Mouse (Mus musculus) lung, embryonic 14.5 days (tissue): ENCODE measurements around the gene Rbpms2. TPM values are rescaled to one million over a fixed set of nuclear protein-coding genes. Genes with fewer than 3 reads are reported as not detected.

Experiments
- ATAC-seq: fragments of 200-750 bp; cut with Nextera tagmentation; 2 replicates; pipeline ENCODE4 v1.8.0; 2017; ENCODE audit warnings: mild to moderate bottlenecking, moderate TSS enrichment, moderate library complexity; ENCODE audit not compliant: insufficient read depth
- DNase-seq: peaks from one replicate; pipeline ENCODE4 v3.0.0-alpha.2; 2015
- H3K27ac ChIP-seq: fragments of 300-500 bp; sonication (generic); 2 replicates; pipeline ENCODE4 v1.5.1; 2014; ENCODE audit warnings: low read depth, mild to moderate bottlenecking, moderate library complexity
- H3K27me3 ChIP-seq: fragments of 300-500 bp; sonication (generic); 2 replicates; pipeline ENCODE4 v1.6.1; 2014; ENCODE audit warnings: low read length, control low read depth; ENCODE audit not compliant: insufficient read depth
- H3K36me3 ChIP-seq: fragments of 300-500 bp; sonication (generic); 2 replicates; pipeline ENCODE4 v1.6.1; 2014; ENCODE audit warnings: control low read depth; ENCODE audit not compliant: insufficient read depth
- H3K4me1 ChIP-seq: fragments of 300-500 bp; sonication (generic); 2 replicates; pipeline ENCODE4 v1.6.1; 2014; ENCODE audit warnings: antibody characterized with exemption, control low read depth; ENCODE audit not compliant: insufficient read depth
- H3K4me2 ChIP-seq: fragments of 300-500 bp; sonication (generic); 2 replicates; pipeline ENCODE4 v1.6.1; 2014; ENCODE audit warnings: mild to moderate bottlenecking
- H3K4me3 ChIP-seq: fragments of 300-500 bp; sonication (generic); 2 replicates; pipeline ENCODE4 v1.5.1; 2014; ENCODE audit warnings: low read depth, low read length
- H3K9ac ChIP-seq: fragments of 300-500 bp; sonication (generic); 2 replicates; pipeline ENCODE4 v1.6.1; 2014
- H3K9me3 ChIP-seq: fragments of 300-500 bp; sonication (generic); 2 replicates; pipeline ENCODE4 v1.6.1; 2016; ENCODE audit warnings: low read depth, low read length, control low read depth
- CTCF ChIP-seq: IDR thresholded peaks from 2 replicates; pipeline ENCODE4 v1.5.1; 2016; ENCODE audit warnings: antibody characterized with exemption, low read depth
- WGBS: fragments of 180-500 bp; shearing (Covaris S2); extraction: QIAGEN DNeasy Blood & Tissue Kit; methylation state at CpG from one replicate; pipeline ENCODE4 v1.1.7; 2014; 5-methylcytosine and 5-hydroxymethylcytosine counted together
- polyA plus RNA-seq: library from polyadenylated mRNA; unstranded; fragments of >200 nt; fragmentation: Nextera tagmentation; extraction: Ambion mirVana; gene quantifications from 2 replicates; pipeline ENCODE4 v1.2.1, GENCODE M21; 2014

Gene Rbpms2
- polyA plus RNA-seq, 1 experiment from 2014 or later, result 20.3 TPM

DNA sequence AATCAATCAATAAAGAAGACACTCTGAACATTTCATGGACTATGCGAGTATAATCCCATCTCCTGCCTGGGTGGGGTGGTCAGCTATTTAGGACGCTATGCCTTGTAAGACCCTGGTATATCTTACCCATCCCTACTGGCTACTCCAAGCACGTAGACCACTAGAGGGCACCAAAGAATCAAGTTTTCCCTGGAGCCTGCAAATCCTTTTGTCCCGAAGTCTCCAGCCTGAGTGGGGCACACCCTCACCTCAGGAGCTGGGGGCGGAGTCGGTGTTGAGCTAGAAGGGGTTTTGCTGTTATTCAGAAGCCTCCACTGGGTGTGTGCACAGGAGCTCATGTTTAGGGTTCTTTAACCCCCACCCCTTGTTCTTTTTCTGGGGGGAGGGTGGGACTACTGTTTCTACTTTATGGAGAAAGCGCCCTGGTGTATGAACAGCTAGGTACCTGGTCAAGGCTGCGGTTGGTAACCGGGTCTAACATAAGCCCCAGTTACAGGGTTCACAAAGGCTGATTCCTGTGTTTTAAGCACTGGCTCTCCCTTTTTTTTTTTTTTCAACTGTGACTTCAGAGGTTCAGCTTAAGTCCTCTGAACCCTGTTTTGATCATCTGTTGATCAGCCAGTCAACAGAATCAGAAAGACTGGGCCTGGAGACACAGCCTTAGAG is 23.8 kb upstream of the Rbpms2 start:
- H3K4me1 ChIP-seq, result no peaks in the 10 kb centered on the region
- no peak overlapping the region for H3K9ac ChIP-seq
- H3K27me3 ChIP-seq, result no peaks in the 10 kb centered on the region
- peak overlapping the region; percentile 46 for H3K4me2 ChIP-seq
- peak overlapping the region; percentile 2; the same call in 1 of the 2 replicates for H3K4me3 ChIP-seq
- WGBS, result 9% methylated on average over 9 of the region's 9 CpGs
- ATAC-seq (peak; percentile 81), DNase-seq (peak; percentile 98)
- H3K27ac ChIP-seq, result peak overlapping the region; percentile 1; the same call in 1 of the 2 replicates
- H3K9me3 ChIP-seq, result no peaks in the 10 kb centered on the region
- no peaks in the 10 kb centered on the region for H3K36me3 ChIP-seq
- peak; percentile 90 for TF ChIP-seq CTCF

DNA sequence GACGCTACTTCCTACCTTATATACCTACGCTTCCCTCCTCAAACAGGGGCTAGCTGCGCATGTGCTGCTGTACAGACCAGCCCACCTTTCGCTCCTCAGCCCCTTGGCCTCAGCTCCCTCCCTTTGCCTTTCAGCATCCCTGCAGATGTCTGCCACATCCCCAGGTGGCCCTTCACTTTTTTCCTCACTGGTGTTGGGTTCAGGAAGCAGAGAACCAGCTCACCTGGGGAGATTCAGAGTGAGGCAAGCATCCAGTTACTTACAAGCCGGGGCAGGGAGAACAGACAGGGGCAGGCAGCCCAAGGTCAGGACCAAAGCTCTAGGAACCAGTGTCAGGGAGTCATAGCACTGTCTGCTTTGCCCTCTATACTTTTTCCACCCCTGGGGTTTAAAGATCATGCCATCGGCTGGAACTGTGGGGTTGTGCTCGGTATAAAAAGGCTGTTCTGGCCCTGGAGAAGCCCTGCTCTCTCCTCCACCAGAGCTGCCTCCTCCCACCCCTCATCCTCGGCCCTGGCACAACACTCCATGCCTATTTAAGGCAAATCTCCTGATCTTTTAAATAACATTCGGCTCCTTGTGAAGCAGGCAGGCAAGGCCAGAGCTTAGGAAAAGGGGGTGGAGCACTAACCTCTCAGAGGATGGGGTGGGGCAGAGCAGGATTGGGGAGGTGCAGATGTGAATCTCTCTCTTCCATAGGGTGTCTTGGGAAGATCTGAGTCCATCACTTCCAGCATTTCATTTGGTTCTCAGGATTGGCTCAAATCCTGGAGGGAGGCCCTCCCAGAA is 22.9 kb upstream of the Rbpms2 start:
- no peak overlapping the region for H3K4me3 ChIP-seq
- ATAC-seq (peak; percentile 39; the same call in 1 of the 2 replicates), DNase-seq (no peak)
- TF ChIP-seq CTCF, result no peak
- H3K27ac ChIP-seq, result peak overlapping the region; percentile 1; the same call in 1 of the 2 replicates
- H3K27me3 ChIP-seq, result no peaks in the 10 kb centered on the region
- no peaks in the 10 kb centered on the region for H3K4me1 ChIP-seq
- 40% methylated on average over 9 of the region's 9 CpGs for WGBS
- no peaks in the 10 kb centered on the region for H3K9me3 ChIP-seq
- no peaks in the 10 kb centered on the region for H3K36me3 ChIP-seq
- H3K4me2 ChIP-seq, result no peak overlapping the region
- H3K9ac ChIP-seq, result no peak overlapping the region

DNA sequence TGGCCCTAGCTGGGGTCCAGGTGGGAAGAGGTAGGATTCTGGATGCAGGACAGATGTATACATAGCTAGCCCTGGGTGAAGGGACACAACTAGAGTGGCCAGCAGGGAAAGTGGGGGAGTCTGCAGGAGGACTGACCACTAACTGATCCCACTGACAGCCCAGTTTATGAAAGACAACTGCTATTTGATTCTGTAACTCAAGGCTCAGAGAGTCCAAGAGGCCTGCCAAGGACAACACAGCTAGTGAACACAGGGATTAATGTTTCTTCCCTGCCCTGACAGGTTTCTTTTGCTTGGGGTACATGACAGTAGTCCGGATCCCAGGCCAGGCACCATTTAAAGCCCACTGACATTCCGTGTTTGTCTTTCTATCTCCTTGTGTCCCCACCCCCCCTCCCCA is 22.3 kb upstream of the Rbpms2 start:
- ATAC-seq, result no peak
- Histone ChIP-seq H3K36me3 (no peaks in the 10 kb centered on the region), H3K4me1 (no peaks in the 10 kb centered on the region), H3K9ac (no peak overlapping the region), H3K4me2 (no peak overlapping the region), H3K27me3 (no peaks in the 10 kb centered on the region), H3K9me3 (no peaks in the 10 kb centered on the region), H3K4me3 (no peak overlapping the region), H3K27ac (0 out of 2 replicates have a peak overlapping the region, but pooled peaks have one; percentile 13)
- TF ChIP-seq CTCF, result no peak
- WGBS, result 40% methylated on average over 2 of the region's 2 CpGs
- DNase-seq, result no peak

DNA sequence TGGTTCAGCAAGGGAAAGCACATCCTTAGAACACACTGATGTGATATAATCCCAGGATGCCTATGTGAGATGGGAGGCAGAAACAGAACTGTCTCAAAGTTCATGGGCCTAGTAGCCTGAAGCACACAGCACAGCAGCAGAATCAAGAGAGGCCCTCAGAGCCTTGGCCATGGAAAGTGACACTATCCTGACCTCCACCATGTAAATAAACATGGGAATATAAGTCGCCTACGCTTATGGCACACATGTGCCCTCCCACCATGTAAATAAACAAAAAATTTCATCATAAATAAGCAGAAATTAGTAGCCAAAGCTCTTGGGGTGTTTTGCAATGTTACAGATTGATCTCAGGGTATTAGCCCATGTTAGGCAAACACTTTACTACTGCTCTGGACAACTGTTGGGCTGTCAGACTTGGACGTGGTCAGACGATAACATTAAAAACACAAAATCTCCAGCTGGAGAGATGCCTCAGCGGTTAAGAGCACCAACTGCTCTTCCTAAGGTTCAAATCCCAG is 17.4 kb upstream of the Rbpms2 start:
- Histone ChIP-seq H3K36me3 (no peaks in the 10 kb centered on the region), H3K27ac (no peak overlapping the region), H3K4me1 (no peaks in the 10 kb centered on the region), H3K4me2 (no peak overlapping the region), H3K9ac (no peak overlapping the region), H3K4me3 (no peak overlapping the region), H3K9me3 (no peaks in the 10 kb centered on the region), H3K27me3 (no peaks in the 10 kb centered on the region)
- DNase-seq (no peak), ATAC-seq (no peak)
- TF ChIP-seq CTCF, result no peak
- WGBS, result 48% methylated on average over 5 of the region's 5 CpGs

DNA sequence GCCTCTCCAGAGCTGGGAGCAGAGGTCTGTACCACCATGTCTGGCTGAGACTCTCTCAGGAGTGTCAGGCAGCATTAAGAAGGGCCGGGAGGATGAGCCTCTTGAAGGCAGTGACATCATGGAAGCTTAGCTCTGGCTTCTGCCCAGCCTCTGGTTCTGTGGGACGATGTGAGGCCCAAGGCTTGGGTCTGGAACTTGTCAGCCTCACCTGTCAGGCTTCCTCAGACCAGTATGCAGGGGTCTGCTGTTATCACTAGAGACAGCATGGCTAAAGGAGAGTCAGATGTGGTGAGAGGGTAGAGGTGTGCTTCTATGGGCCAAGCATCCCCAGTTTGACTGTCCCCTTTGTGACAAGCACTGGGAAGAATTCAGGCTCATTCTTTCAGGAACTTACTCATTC is 16.4 kb upstream of the Rbpms2 start:
- TF ChIP-seq CTCF, result no peak
- no peaks in the 10 kb centered on the region for H3K4me1 ChIP-seq
- no peak overlapping the region for H3K27ac ChIP-seq
- DNase-seq, result peak; percentile 31
- WGBS, result 22% methylated on average over 2 of the region's 2 CpGs
- no peak overlapping the region for H3K4me2 ChIP-seq
- no peak for ATAC-seq
- no peak overlapping the region for H3K9ac ChIP-seq
- no peaks in the 10 kb centered on the region for H3K9me3 ChIP-seq
- H3K36me3 ChIP-seq, result no peaks in the 10 kb centered on the region
- H3K4me3 ChIP-seq, result no peak overlapping the region
- no peaks in the 10 kb centered on the region for H3K27me3 ChIP-seq

DNA sequence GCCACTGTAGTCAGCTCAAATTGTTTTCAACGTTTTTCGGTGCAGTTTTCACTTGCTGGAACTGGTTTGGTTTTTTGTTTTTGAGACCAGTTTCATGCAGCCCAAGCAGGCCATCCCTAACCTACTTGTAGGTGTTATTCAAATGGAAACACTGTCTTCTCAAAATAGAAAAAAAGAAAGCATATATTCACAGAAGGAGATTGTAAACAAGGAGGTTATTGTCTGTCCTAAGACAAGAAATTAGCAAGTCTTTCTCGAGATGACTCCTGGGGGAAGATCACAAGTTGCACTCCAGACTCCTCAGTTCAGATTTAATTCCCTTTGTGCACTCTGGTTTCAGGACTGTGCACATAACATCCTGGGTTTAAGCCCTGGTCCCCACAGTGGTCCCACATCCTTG is 10.1 kb upstream of the Rbpms2 start:
- Histone ChIP-seq H3K4me1 (no peaks in the 10 kb centered on the region), H3K27ac (no peak overlapping the region), H3K9ac (no peak overlapping the region), H3K36me3 (no peaks in the 10 kb centered on the region), H3K9me3 (no peaks in the 10 kb centered on the region), H3K4me2 (no peak overlapping the region), H3K27me3 (no peaks in the 10 kb centered on the region), H3K4me3 (no peak overlapping the region)
- WGBS, result 59% methylated on average over 3 of the region's 3 CpGs
- TF ChIP-seq CTCF, result no peak
- ATAC-seq, result no peak
- no peak for DNase-seq

DNA sequence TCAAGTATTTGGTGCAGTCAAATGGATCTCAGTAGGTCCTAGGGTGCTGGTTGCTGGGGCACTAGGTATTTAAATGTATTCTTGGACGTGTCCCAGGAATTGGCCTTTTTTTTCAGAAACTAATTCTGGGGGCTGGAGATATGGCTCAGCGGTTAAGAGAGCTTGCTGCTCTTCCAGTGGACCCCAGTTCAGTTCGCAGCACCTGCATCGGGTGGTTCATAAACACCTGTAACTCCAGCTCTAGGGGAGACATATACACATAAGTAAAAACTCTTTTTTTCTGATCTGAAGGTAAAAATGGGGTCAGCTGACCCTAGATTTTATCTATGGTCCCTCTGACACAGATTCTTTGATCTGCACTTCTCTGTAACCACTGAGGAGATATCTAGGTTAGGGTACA is 8.3 kb upstream of the Rbpms2 start:
- no peak for DNase-seq
- Histone ChIP-seq H3K36me3 (no peaks in the 10 kb centered on the region), H3K4me2 (no peak overlapping the region), H3K9ac (no peak overlapping the region), H3K27ac (no peak overlapping the region), H3K9me3 (no peaks in the 10 kb centered on the region), H3K4me1 (no peaks in the 10 kb centered on the region), H3K27me3 (no peaks in the 10 kb centered on the region), H3K4me3 (no peak overlapping the region)
- ATAC-seq, result no peak
- no peak for TF ChIP-seq CTCF
- 85% methylated on average over 4 of the region's 4 CpGs for WGBS
